Mouse (Mus musculus) C2C12 (cell line): Measurements from ENCODE around the gene Atp8a2.

Experiments used
- CEBPB ChIP-seq: IDR thresholded peaks from one replicate; pipeline ENCODE4 v1.6.1; 2011; ENCODE audit warnings: low read depth, mild to moderate bottlenecking, control low read depth, moderate library complexity
- CTCF ChIP-seq: IDR thresholded peaks from one replicate; pipeline ENCODE4 v1.5.1; 2011; ENCODE audit not compliant: control insufficient read depth, insufficient read depth, insufficient read length
- MAX ChIP-seq: IDR thresholded peaks from one replicate; pipeline ENCODE4 v1.6.1; 2011; ENCODE audit warnings: mild to moderate bottlenecking, control low read depth
- MYOG ChIP-seq: IDR thresholded peaks from one replicate; pipeline ENCODE4 v1.6.1; 2011; ENCODE audit not compliant: control insufficient read depth, insufficient read length; ENCODE audit errors: extremely low read depth
- USF1 ChIP-seq: IDR thresholded peaks from one replicate; pipeline ENCODE4 v1.6.1; 2011; ENCODE audit warnings: low read depth, mild to moderate bottlenecking, control low read depth, moderate library complexity

- TF ChIP-seq CTCF (no peak), CEBPB (no peak), MAX (no peak), MYOG (no peak), USF1 (no peak)
These were observed 598.7 kb downstream of the Atp8a2 start for GRCm38 (mm10) chr14:59598260-59598627.
